Comparison of ENCODE assay signal across 12 mouse cellular contexts in genomic region chr13:63411310-63412022, GRCm38 (mm10).
A peak's percentile ranks its signal among the peaks of the same experiment; 100 is the strongest.
DNase-seq lines count a peak whose midpoint lies in the region; ATAC-seq and TF ChIP-seq lines count a peak whose summit lies in the region.
"Had no signal": no experiment of that assay in that cellular context is flagged by ENCODE, and none has a peak within 500 bp of the region (broad histone marks: within the 10 kb centered on the region; RNA-seq: fewer than 3 reads in every experiment).

No protein-coding gene starts in this region.

- WGBS in heart, embryonic 12.5 days: 49% methylated on average over 4 of the region's 4 CpGs
- 72% methylated on average over 4 of the region's 4 CpGs for WGBS in neural tube, embryonic 13.5 days
- 51% methylated on average over 4 of the region's 4 CpGs for WGBS in intestine, postnatal 0 days
- 42% methylated on average over 4 of the region's 4 CpGs for WGBS in stomach, embryonic 15.5 days

- DNase-seq in heart, adult 18-20 months: no peak
- no peak for DNase-seq in neural tube, embryonic 10.5 days (ENCODE audit: extremely low spot score, low spot score)
- DNase-seq in embryo, embryonic 11 days: no peak
- DNase-seq: adrenal gland, postnatal 25 days; thymus, postnatal 14 days had no signal

- H3K4me2 ChIP-seq in heart, embryonic 12.5 days: no peak overlapping the region
- no peak overlapping the region for H3K4me2 ChIP-seq in neural tube, embryonic 13.5 days
- H3K4me2 ChIP-seq in intestine, postnatal 0 days (replicated peaks; ENCODE audit: low read depth): no peak overlapping the region
- H3K4me2 ChIP-seq in stomach, embryonic 15.5 days: no peak overlapping the region
- H3K4me2 ChIP-seq: hindbrain, embryonic 14.5 days; limb, embryonic 12.5 days had no signal

- H3K4me3 ChIP-seq in heart, embryonic 12.5 days: no peak overlapping the region
- no peak overlapping the region for H3K4me3 ChIP-seq in neural tube, embryonic 13.5 days
- no peak overlapping the region for H3K4me3 ChIP-seq in intestine, postnatal 0 days (ENCODE audit: low read depth, low read length)
- H3K4me3 ChIP-seq in stomach, embryonic 15.5 days (replicated peaks): no peak overlapping the region
- H3K4me3 ChIP-seq: limb, embryonic 12.5 days had no signal

- H3K36me3 ChIP-seq in heart, embryonic 12.5 days: 0 out of 2 replicates have a peak, but pooled peaks cover 4% of the 10 kb centered on the region
- H3K36me3 ChIP-seq in neural tube, embryonic 13.5 days: no peaks in the 10 kb centered on the region
- H3K36me3 ChIP-seq in intestine, postnatal 0 days (ENCODE audit: control insufficient read depth, insufficient read depth): no peaks in the 10 kb centered on the region
- H3K36me3 ChIP-seq in stomach, embryonic 15.5 days: no peaks in the 10 kb centered on the region
- H3K36me3 ChIP-seq: limb, embryonic 12.5 days had no signal

- H3K27ac ChIP-seq in heart, embryonic 12.5 days (ENCODE audit: poor library complexity, severe bottlenecking): peak overlapping the region; percentile 38
- H3K27ac ChIP-seq in neural tube, embryonic 13.5 days (replicated peaks): peak overlapping the region; percentile 6; the same call in 1 of the 2 replicates
- no peak overlapping the region for H3K27ac ChIP-seq in intestine, postnatal 0 days (ENCODE audit: low read depth, low read length)
- H3K27ac ChIP-seq in stomach, embryonic 15.5 days: 0 out of 2 replicates have a peak overlapping the region, but pooled peaks have one; percentile 7
- H3K27ac ChIP-seq: hindbrain, embryonic 14.5 days; limb, embryonic 12.5 days had no signal

- H3K9me3 ChIP-seq in heart, embryonic 12.5 days (replicated peaks): no peaks in the 10 kb centered on the region
- H3K9me3 ChIP-seq in neural tube, embryonic 13.5 days: no peaks in the 10 kb centered on the region
- no peaks in the 10 kb centered on the region for H3K9me3 ChIP-seq in intestine, postnatal 0 days (ENCODE audit: control insufficient read depth)
- no peaks in the 10 kb centered on the region for H3K9me3 ChIP-seq in stomach, embryonic 15.5 days
- H3K9me3 ChIP-seq: limb, embryonic 12.5 days had no signal

- H3K4me1 ChIP-seq in heart, embryonic 12.5 days (replicated peaks): peaks cover 23% of the 10 kb centered on the region
- H3K4me1 ChIP-seq in neural tube, embryonic 13.5 days (replicated peaks): no peaks in the 10 kb centered on the region
- H3K4me1 ChIP-seq in intestine, postnatal 0 days (replicated peaks; ENCODE audit: control insufficient read depth, insufficient read depth, low read length): 0 out of 2 replicates have a peak, but pooled peaks cover 4% of the 10 kb centered on the region
- H3K4me1 ChIP-seq in stomach, embryonic 15.5 days: no peaks in the 10 kb centered on the region
- H3K4me1 ChIP-seq: limb, embryonic 12.5 days had no signal

- H3K27me3 ChIP-seq in heart, embryonic 12.5 days (replicated peaks): no peaks in the 10 kb centered on the region
- no peaks in the 10 kb centered on the region for H3K27me3 ChIP-seq in neural tube, embryonic 13.5 days
- H3K27me3 ChIP-seq in intestine, postnatal 0 days (replicated peaks; ENCODE audit: control insufficient read depth, insufficient read depth, low read length): no peaks in the 10 kb centered on the region
- no peaks in the 10 kb centered on the region for H3K27me3 ChIP-seq in stomach, embryonic 15.5 days (replicated peaks)
- H3K27me3 ChIP-seq: limb, embryonic 12.5 days had no signal

- no peak for ATAC-seq in heart, embryonic 12.5 days (ENCODE audit: insufficient number of reproducible peaks, low FRiP score)
- no peak for ATAC-seq in neural tube, embryonic 13.5 days (ENCODE audit: low read depth)
- ATAC-seq in intestine, postnatal 0 days: no peak
- ATAC-seq in stomach, embryonic 15.5 days (ENCODE audit: insufficient read depth, low FRiP score, low read depth): no peak
- ATAC-seq in cerebellum, adult (ENCODE audit: insufficient number of reproducible peaks, low FRiP score, low TSS enrichment): no peak

- H3K9ac ChIP-seq in heart, embryonic 12.5 days: no peak overlapping the region
- H3K9ac ChIP-seq in neural tube, embryonic 13.5 days: no peak overlapping the region
- no peak overlapping the region for H3K9ac ChIP-seq in intestine, postnatal 0 days (ENCODE audit: low read depth, low read length)
- no peak overlapping the region for H3K9ac ChIP-seq in stomach, embryonic 15.5 days
- H3K9ac ChIP-seq: hindbrain, embryonic 14.5 days; limb, embryonic 12.5 days had no signal

- TF ChIP-seq CTCF in intestine, postnatal 0 days (IDR thresholded peaks at IDR 0.05; ENCODE audit: low read depth): peak; percentile 13; the same call in 1 of the 2 replicates
